Mouse (Mus musculus): ENCODE results near the gene Cnot10. TPM values are rescaled to one million over a fixed set of nuclear protein-coding genes. Genes with fewer than 3 reads are reported as not detected.

The Cnot10 gene
- polyA plus RNA-seq (2015; fragmentation: Nextera tagmentation; extraction: Ambion mirVana), result 73.9 and 74.3 TPM in 2 replicates

GRCm38 (mm10) chr9:114639839-114640646, at the start of gene Cnot10:
Gene Cnot10 (minus strand): TSS chr9:114640184.
- H3K4me1 ChIP-seq (ENCODE audit: insufficient read depth, low read length), result peaks cover 11% of the 10 kb centered on the region
- peak within 1 kb of the TSS; percentile 86 for H3K4me2 ChIP-seq (replicated peaks; ENCODE audit: low read depth, low read length)
- peak within 1 kb of the TSS; percentile 82 for H3K9ac ChIP-seq (replicated peaks; ENCODE audit: low read length)
- no peaks in the 10 kb centered on the region for H3K36me3 ChIP-seq (ENCODE audit: insufficient read depth, low read length)
- H3K27me3 ChIP-seq (ENCODE audit: insufficient read depth, low read length), result peaks cover 10% of the 10 kb centered on the region
- peak within 1 kb of the TSS; percentile 82 for H3K4me3 ChIP-seq (ENCODE audit: low read length)
- H3K9me3 ChIP-seq (ENCODE audit: low read length), result no peaks in the 10 kb centered on the region
- H3K27ac ChIP-seq (ENCODE audit: low read length), result peak within 1 kb of the TSS; percentile 87
- ATAC-seq (ENCODE audit: low FRiP score, low TSS enrichment), result peak; percentile 99
- 4% methylated on average over 51 of the region's 51 CpGs for WGBS

- Histone ChIP-seq H3K4me1 (ENCODE audit: insufficient read depth, low read length) (peaks cover 27% of the 10 kb centered on the region), H3K9me3 (ENCODE audit: low read length) (no peaks in the 10 kb centered on the region), H3K4me2 (replicated peaks; ENCODE audit: low read depth, low read length) (peak overlapping the region; percentile 90), H3K27ac (ENCODE audit: low read length) (peak overlapping the region; percentile 92), H3K4me3 (ENCODE audit: low read length) (peak overlapping the region; percentile 99), H3K27me3 (ENCODE audit: insufficient read depth, low read length) (no peaks in the 10 kb centered on the region), H3K9ac (replicated peaks; ENCODE audit: low read length) (peak overlapping the region; percentile 92), H3K36me3 (ENCODE audit: insufficient read depth, low read length) (peaks cover 20% of the 10 kb centered on the region; the same call in 1 of the 2 replicates)
- ATAC-seq (ENCODE audit: low FRiP score, low TSS enrichment), result peak; percentile 77
- WGBS, result under 1% methylated on average over 50 of the region's 50 CpGs
Measured at GRCm38 (mm10) chr9:114688953-114689407, 49.0 kb upstream of the Cnot10 start.

GRCm38 (mm10) chr9:114688252-114688952, 48.4 kb upstream of the Cnot10 start, which contains the start of gene Dync1li1:
Gene Dync1li1 (plus strand): TSS chr9:114688790.
- Histone ChIP-seq H3K27ac (ENCODE audit: low read length) (peak within 1 kb of the TSS; percentile 92), H3K9me3 (ENCODE audit: low read length) (no peaks in the 10 kb centered on the region), H3K4me3 (ENCODE audit: low read length) (peak within 1 kb of the TSS; percentile 99), H3K36me3 (ENCODE audit: insufficient read depth, low read length) (peaks cover 15% of the 10 kb centered on the region; the same call in 1 of the 2 replicates), H3K4me2 (replicated peaks; ENCODE audit: low read depth, low read length) (peak within 1 kb of the TSS; percentile 90), H3K4me1 (ENCODE audit: insufficient read depth, low read length) (peaks cover 27% of the 10 kb centered on the region), H3K27me3 (ENCODE audit: insufficient read depth, low read length) (no peaks in the 10 kb centered on the region), H3K9ac (replicated peaks; ENCODE audit: low read length) (peak within 1 kb of the TSS; percentile 92)
- ATAC-seq (ENCODE audit: low FRiP score, low TSS enrichment), result peak; percentile 98
- WGBS, result under 1% methylated on average over 56 of the region's 57 CpGs

GRCm38 (mm10) chr9:114687639-114688038, 47.7 kb upstream of the Cnot10 start:
- Histone ChIP-seq H3K27me3 (ENCODE audit: insufficient read depth, low read length) (no peaks in the 10 kb centered on the region), H3K9me3 (ENCODE audit: low read length) (no peaks in the 10 kb centered on the region), H3K27ac (ENCODE audit: low read length) (no peak overlapping the region), H3K9ac (replicated peaks; ENCODE audit: low read length) (peak overlapping the region; percentile 92), H3K36me3 (ENCODE audit: insufficient read depth, low read length) (peaks cover 10% of the 10 kb centered on the region; the same call in 1 of the 2 replicates), H3K4me2 (replicated peaks; ENCODE audit: low read depth, low read length) (peak overlapping the region; percentile 76), H3K4me1 (ENCODE audit: insufficient read depth, low read length) (peaks cover 27% of the 10 kb centered on the region), H3K4me3 (ENCODE audit: low read length) (peak overlapping the region; percentile 99; the same call in 1 of the 2 replicates)
- no peak for ATAC-seq (ENCODE audit: low FRiP score, low TSS enrichment)
- 76% methylated on average over 13 of the region's 13 CpGs for WGBS

- Histone ChIP-seq H3K27ac (ENCODE audit: low read length) (no peak overlapping the region), H3K4me2 (replicated peaks; ENCODE audit: low read depth, low read length) (no peak overlapping the region)
- no peak for ATAC-seq (ENCODE audit: low FRiP score, low TSS enrichment)
Measured at GRCm38 (mm10) chr9:114686245-114686644, 46.3 kb upstream of the Cnot10 start.

GRCm38 (mm10) chr9:114682193-114682592, 42.2 kb upstream of the Cnot10 start:
- Histone ChIP-seq H3K36me3 (ENCODE audit: insufficient read depth, low read length) (no peaks in the 10 kb centered on the region), H3K27me3 (ENCODE audit: insufficient read depth, low read length) (no peaks in the 10 kb centered on the region), H3K4me2 (replicated peaks; ENCODE audit: low read depth, low read length) (no peak overlapping the region), H3K4me1 (ENCODE audit: insufficient read depth, low read length) (no peaks in the 10 kb centered on the region), H3K9ac (replicated peaks; ENCODE audit: low read length) (no peak overlapping the region), H3K9me3 (ENCODE audit: low read length) (no peaks in the 10 kb centered on the region), H3K27ac (ENCODE audit: low read length) (no peak overlapping the region), H3K4me3 (ENCODE audit: low read length) (no peak overlapping the region)
- no peak for ATAC-seq (ENCODE audit: low FRiP score, low TSS enrichment)
- WGBS, result 78% methylated on average over 4 of the region's 4 CpGs

More at GRCm38 (mm10) chr9:114686245-114686644, 46.3 kb upstream of the Cnot10 start:
- Histone ChIP-seq H3K36me3 (ENCODE audit: insufficient read depth, low read length) (0 out of 2 replicates have a peak, but pooled peaks cover 2% of the 10 kb centered on the region), H3K4me3 (ENCODE audit: low read length) (no peak overlapping the region), H3K27me3 (ENCODE audit: insufficient read depth, low read length) (no peaks in the 10 kb centered on the region), H3K9ac (replicated peaks; ENCODE audit: low read length) (no peak overlapping the region), H3K9me3 (ENCODE audit: low read length) (no peaks in the 10 kb centered on the region), H3K4me1 (ENCODE audit: insufficient read depth, low read length) (peaks cover 24% of the 10 kb centered on the region)
- 86% methylated on average over 7 of the region's 7 CpGs for WGBS

- no peaks in the 10 kb centered on the region for H3K4me1 ChIP-seq (ENCODE audit: insufficient read depth, low read length)
- H3K27me3 ChIP-seq (ENCODE audit: insufficient read depth, low read length), result no peaks in the 10 kb centered on the region
- H3K36me3 ChIP-seq (ENCODE audit: insufficient read depth, low read length), result no peaks in the 10 kb centered on the region
- no peak for ATAC-seq (ENCODE audit: low FRiP score, low TSS enrichment)
- H3K9ac ChIP-seq (replicated peaks; ENCODE audit: low read length), result no peak overlapping the region
- 79% methylated on average over 6 of the region's 6 CpGs for WGBS
- no peak overlapping the region for H3K27ac ChIP-seq (ENCODE audit: low read length)
- H3K4me2 ChIP-seq (replicated peaks; ENCODE audit: low read depth, low read length), result no peak overlapping the region
- H3K4me3 ChIP-seq (ENCODE audit: low read length), result no peak overlapping the region
- no peaks in the 10 kb centered on the region for H3K9me3 ChIP-seq (ENCODE audit: low read length)
Measured at GRCm38 (mm10) chr9:114680531-114680930, 40.5 kb upstream of the Cnot10 start.

- no peak overlapping the region for H3K4me2 ChIP-seq (replicated peaks; ENCODE audit: low read depth, low read length)
- H3K27ac ChIP-seq (ENCODE audit: low read length), result no peak overlapping the region
- H3K27me3 ChIP-seq (ENCODE audit: insufficient read depth, low read length), result no peaks in the 10 kb centered on the region
- no peaks in the 10 kb centered on the region for H3K4me1 ChIP-seq (ENCODE audit: insufficient read depth, low read length)
- WGBS, result 87% methylated on average over 5 of the region's 5 CpGs
- H3K36me3 ChIP-seq (ENCODE audit: insufficient read depth, low read length), result no peaks in the 10 kb centered on the region
- ATAC-seq (ENCODE audit: low FRiP score, low TSS enrichment), result no peak
- H3K4me3 ChIP-seq (ENCODE audit: low read length), result no peak overlapping the region
- no peak overlapping the region for H3K9ac ChIP-seq (replicated peaks; ENCODE audit: low read length)
- no peaks in the 10 kb centered on the region for H3K9me3 ChIP-seq (ENCODE audit: low read length)
Measured at GRCm38 (mm10) chr9:114679944-114680343, 40.0 kb upstream of the Cnot10 start.

GRCm38 (mm10) chr9:114678576-114678975, 38.6 kb upstream of the Cnot10 start:
- no peak overlapping the region for H3K9ac ChIP-seq (replicated peaks; ENCODE audit: low read length)
- H3K36me3 ChIP-seq (ENCODE audit: insufficient read depth, low read length), result no peaks in the 10 kb centered on the region
- H3K4me3 ChIP-seq (ENCODE audit: low read length), result no peak overlapping the region
- H3K4me2 ChIP-seq (replicated peaks; ENCODE audit: low read depth, low read length), result no peak overlapping the region
- H3K9me3 ChIP-seq (ENCODE audit: low read length), result no peaks in the 10 kb centered on the region
- 79% methylated on average over 5 of the region's 5 CpGs for WGBS
- no peaks in the 10 kb centered on the region for H3K27me3 ChIP-seq (ENCODE audit: insufficient read depth, low read length)
- H3K4me1 ChIP-seq (ENCODE audit: insufficient read depth, low read length), result no peaks in the 10 kb centered on the region
- H3K27ac ChIP-seq (ENCODE audit: low read length), result no peak overlapping the region
- ATAC-seq (ENCODE audit: low FRiP score, low TSS enrichment), result no peak

Data from kidney, embryonic 16.5 days (tissue).